Mouse (Mus musculus) left cerebral cortex, postnatal 14 days (tissue): Measurements from ENCODE around the gene Pin1. TPM values are rescaled to one million over a fixed set of nuclear protein-coding genes. Genes with fewer than 3 reads are reported as not detected.
"Not testable (repeated sequence)": the region's sequence is repeated elsewhere in the genome, so short reads cannot be mapped to it uniquely, and the experiment has no call there.

Experiments used
- DNase-seq, 2 experiments: peaks; one replicate each; pipeline ENCODE4 v3.0.0; 2021 to 2022; ENCODE audit warnings: low spot score in 2 of 2, mixed read lengths in 1 of 2
- intact Hi-C: fragments of 180-260 bp; cut with DNase I; formaldehyde crosslinking; loops from one replicate; pipeline ENCODE4 v1.15.1; 2025
- total RNA-seq, 2 experiments: library from RNA; stranded (reverse); gene quantifications; 2 replicates each; pipeline ENCODE4 v1.2.3; 2021

Gene Pin1
- total RNA-seq, 2 experiments from 2014 or later = 46.0 to 46.7 TPM

DNA sequence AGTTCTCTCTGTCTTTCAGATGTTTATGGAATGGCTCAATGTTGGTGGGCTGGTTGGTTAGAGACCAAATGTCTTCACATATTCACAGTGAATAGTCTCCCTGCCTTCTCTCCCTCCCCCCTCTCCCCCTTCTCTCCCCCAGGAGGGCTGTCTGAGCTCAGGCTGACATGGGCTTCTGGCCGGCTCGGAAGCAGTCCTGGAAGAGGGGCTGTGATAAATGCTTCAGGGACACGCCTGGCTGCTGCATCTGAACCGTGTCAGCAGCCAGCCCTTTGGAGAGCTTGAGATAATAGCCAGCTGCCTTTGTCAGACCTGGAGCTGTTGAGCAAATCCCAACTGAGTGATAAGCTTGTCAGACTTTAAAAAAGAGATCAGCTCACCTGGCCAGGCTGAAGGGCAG lies 38.0 kb downstream of the Pin1 start:
- no peak for DNase-seq
- intact Hi-C loops = no loop called here

DNA sequence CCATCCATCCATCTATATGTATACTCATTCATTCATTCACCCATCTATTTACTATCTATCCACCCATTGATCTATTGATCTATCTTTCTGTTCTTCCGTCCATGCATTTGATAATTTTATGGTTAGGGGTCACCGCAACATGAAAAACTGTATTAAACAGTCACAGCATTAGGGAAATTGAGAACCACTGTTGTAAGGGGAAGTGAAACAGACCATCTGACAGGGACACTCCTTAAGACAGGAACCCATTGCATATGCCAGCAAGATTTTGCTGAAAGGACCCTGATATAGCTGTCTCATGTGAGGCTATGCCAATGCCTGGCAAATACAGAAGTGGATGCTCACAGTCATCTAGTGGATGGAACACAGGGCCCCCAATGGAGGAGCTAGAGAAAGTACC lies 38.6 kb downstream of the Pin1 start:
- DNase-seq, intact Hi-C loops: not testable (repeated sequence)

- intact Hi-C loops = no loop called here
- no peak for DNase-seq
Measured at GRCm38 (mm10) chr9:20692863-20693262, 41.0 kb downstream of the Pin1 start.

GRCm38 (mm10) chr9:20694721-20695235 lies 42.9 kb downstream of the Pin1 start:
- intact Hi-C loops = no loop called here
- DNase-seq = no peak

GRCm38 (mm10) chr9:20696107-20696712 lies 44.3 kb downstream of the Pin1 start:
- intact Hi-C loops = no loop called here
- peak in 1 of 2 experiments; percentile 44 for DNase-seq

GRCm38 (mm10) chr9:20697466-20697865 lies 45.6 kb downstream of the Pin1 start:
- no peak for DNase-seq
- intact Hi-C loops = no loop called here

GRCm38 (mm10) chr9:20703832-20704380 lies 52.0 kb downstream of the Pin1 start:
- intact Hi-C loops = no loop called here
- DNase-seq = peak in 1 of 2 experiments; percentile 43

DNA sequence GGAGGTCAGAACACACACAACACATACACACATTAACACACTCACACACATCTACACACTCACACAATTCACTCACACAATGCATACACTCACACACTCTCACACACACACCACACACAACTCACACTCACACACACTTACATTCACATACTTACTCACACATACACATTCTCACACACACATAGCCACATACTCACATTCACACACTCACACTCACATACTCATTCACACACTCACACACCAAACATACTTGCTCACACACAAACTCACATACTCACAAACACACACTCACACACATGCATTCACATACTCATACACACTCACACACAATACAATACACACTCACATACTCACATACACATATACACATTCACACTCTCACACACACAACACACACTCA lies 53.5 kb downstream of the Pin1 start:
- intact Hi-C loops = no loop called here
- DNase-seq = no peak

GRCm38 (mm10) chr9:20705981-20706380 lies 54.1 kb downstream of the Pin1 start:
- intact Hi-C loops = no loop called here
- no peak for DNase-seq

- intact Hi-C loops = no loop called here
- no peak for DNase-seq
Measured at GRCm38 (mm10) chr9:20710471-20710870, 58.6 kb downstream of the Pin1 start.

DNA sequence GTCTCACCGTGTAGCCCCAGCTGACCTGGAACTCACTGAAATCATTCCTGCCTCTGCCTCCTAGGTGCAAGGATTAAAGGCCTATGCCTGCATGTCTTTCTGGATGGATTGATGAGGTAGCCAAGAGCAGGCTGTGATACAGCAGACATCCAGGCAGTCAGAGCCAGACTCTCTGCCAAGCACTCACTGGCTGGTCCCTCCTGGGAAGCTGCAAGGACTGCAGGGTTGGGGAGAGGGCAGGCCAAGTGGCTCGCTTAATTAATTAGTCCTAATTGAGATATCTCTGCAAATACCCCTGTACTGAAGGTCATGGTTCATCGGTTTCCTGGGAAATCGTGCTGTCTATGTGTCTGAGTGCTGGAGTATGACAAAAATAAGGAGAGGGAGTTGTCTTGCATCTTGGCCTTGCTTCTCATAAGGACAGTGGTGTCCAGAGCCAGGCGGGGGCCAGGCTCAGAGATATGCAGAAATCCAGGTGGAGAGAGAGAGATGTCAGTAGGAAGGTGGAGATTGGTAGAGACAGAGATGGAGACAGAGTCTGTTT lies 61.1 kb downstream of the Pin1 start:
- intact Hi-C loops = no loop called here
- DNase-seq = no peak

DNA sequence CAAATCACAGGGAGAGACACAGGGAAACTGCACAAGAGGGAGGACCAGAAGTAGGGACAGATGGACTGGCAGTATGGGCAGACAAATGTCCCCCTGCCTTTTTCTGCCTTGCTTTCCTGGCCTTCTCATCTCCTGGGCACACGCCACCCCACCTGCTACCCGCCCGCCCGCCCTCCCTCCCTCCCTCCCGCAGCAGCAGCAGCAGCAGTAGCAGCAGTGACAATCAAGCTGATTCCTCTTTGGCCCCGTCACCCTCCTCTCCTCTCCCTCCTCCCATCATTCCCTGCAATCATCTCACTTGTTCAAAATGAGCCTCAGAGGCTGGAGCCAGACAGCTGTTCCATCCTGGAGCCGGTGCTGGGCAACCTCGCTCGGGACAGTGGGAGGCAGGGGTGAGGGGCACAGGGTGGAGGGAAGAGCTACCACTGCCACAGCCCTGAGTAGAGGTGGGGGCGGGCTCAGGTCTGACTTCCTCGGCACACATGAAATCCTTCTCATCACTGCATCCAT lies 61.6 kb downstream of the Pin1 start:
- no peak for DNase-seq
- intact Hi-C loops = no loop called here

DNA sequence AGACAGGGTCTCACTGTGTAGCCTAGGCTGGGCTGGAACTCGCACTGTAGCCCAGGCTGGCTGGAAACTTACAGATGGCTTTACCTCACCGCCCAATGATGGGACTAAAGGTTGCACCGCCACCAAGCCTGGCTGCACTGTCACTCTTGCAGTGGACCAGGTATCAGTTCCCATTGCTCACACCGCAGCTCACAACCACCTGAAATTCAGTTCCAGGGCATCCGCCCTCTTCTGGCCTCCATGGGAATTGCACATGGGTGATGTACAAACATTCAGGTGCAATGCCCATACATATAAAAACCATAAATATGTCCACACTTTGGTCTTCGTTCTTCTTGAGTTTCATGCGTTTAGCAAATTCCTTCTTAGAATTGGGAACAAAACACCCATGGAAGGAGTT lies 63.4 kb downstream of the Pin1 start:
- intact Hi-C loops = no loop called here
- DNase-seq = no peak

Other genes starting within 250 kb of the Pin1 start
- 10 to 100 TPM; 24.4 to 26.6 TPM for gene Zfp26, start 191.9 kb upstream of the Pin1 start, total RNA-seq
- gene Zfp426, start 159.3 kb upstream of the Pin1 start, total RNA-seq = 10 to 100 TPM; 29.2 to 29.5 TPM
- 10 to 100 TPM; 46.3 to 46.6 TPM for gene Zfp266, start 130.7 kb upstream of the Pin1 start, total RNA-seq
- 10 to 100 TPM; 18.3 to 24.4 TPM for gene Zfp846, start 70.8 kb upstream of the Pin1 start, total RNA-seq
- 100 to 1,000 TPM; 346 to 360 TPM for gene Ubl5, start 9.2 kb upstream of the Pin1 start, total RNA-seq
- 10 to 100 TPM; 16.8 to 16.9 TPM for gene Fbxl12, start 7.3 kb upstream of the Pin1 start, total RNA-seq
- gene Olfm2, start 94.3 kb downstream of the Pin1 start, total RNA-seq = 100 to 1,000 TPM; 205 to 210 TPM
- 1 to 10 TPM; 1.8 to 1.9 TPM for gene Col5a3, start 163.0 kb downstream of the Pin1 start, total RNA-seq
- not detected for gene Rdh8, start 166.4 kb downstream of the Pin1 start, total RNA-seq
- 10 to 100 TPM; 54.4 to 57.9 TPM for gene A230050P20Rik, start 216.5 kb downstream of the Pin1 start, total RNA-seq
- gene Angptl6, start 227.6 kb downstream of the Pin1 start, total RNA-seq = 10 to 100 TPM; 10.3 to 11.1 TPM
- 10 to 100 TPM; 22.8 to 25.7 TPM for gene Ppan, start 236.1 kb downstream of the Pin1 start, total RNA-seq
- gene Eif3g, start 246.5 kb downstream of the Pin1 start, total RNA-seq = 100 to 1,000 TPM; 119 to 124 TPM